Mouse (Mus musculus) heart, adult 11 months (tissue): Measurements from ENCODE around the gene Nebl.
A peak's percentile ranks its signal among the peaks of the same experiment; 100 is the strongest.

Source experiments
- DNase-seq: peaks from one replicate; pipeline ENCODE4 v3.0.0; 2022

Gene Nebl

GRCm38 (mm10) chr2:17730957-17731830 lies at the start of gene Nebl:
TSS of gene Nebl (minus strand) at chr2:17731464.
- peak; percentile 90 for DNase-seq

GRCm38 (mm10) chr2:17770246-17770825 lies 39.1 kb upstream of the Nebl start:
- DNase-seq, result no peak

- DNase-seq, result no peak
Observed at GRCm38 (mm10) chr2:17769242-17769755, 38.0 kb upstream of the Nebl start.

- no peak for DNase-seq
Observed at GRCm38 (mm10) chr2:17756271-17756670, 25.0 kb upstream of the Nebl start.

- peak; percentile 82 for DNase-seq
Observed at GRCm38 (mm10) chr2:17742051-17742763, 10.9 kb upstream of the Nebl start.

GRCm38 (mm10) chr2:17741555-17741954 lies 10.3 kb upstream of the Nebl start:
- peak; percentile 78 for DNase-seq

GRCm38 (mm10) chr2:17740454-17740853 lies 9.2 kb upstream of the Nebl start:
- no peak for DNase-seq

GRCm38 (mm10) chr2:17732210-17732609 lies 946 bp upstream of the Nebl start:
- peak; percentile 27 for DNase-seq

GRCm38 (mm10) chr2:17731831-17732200 lies 552 bp upstream of the Nebl start:
- no peak for DNase-seq

GRCm38 (mm10) chr2:17730648-17730956 lies 662 bp downstream of the Nebl start:
- no peak for DNase-seq

GRCm38 (mm10) chr2:17729770-17730647 lies 1.3 kb downstream of the Nebl start:
- peak; percentile 83 for DNase-seq

- DNase-seq, result peak; percentile 12
Observed at GRCm38 (mm10) chr2:17724405-17724804, 6.9 kb downstream of the Nebl start.

GRCm38 (mm10) chr2:17723268-17724019 lies 7.8 kb downstream of the Nebl start:
- peak; percentile 85 for DNase-seq

GRCm38 (mm10) chr2:17721177-17721715 lies 10.0 kb downstream of the Nebl start:
- DNase-seq, result peak; percentile 40

- peak; percentile 62 for DNase-seq
Observed at GRCm38 (mm10) chr2:17718281-17718680, 13.0 kb downstream of the Nebl start.

- peak; percentile 50 for DNase-seq
Observed at GRCm38 (mm10) chr2:17717200-17717599, 14.1 kb downstream of the Nebl start.

- peak; percentile 24 for DNase-seq
Observed at GRCm38 (mm10) chr2:17715149-17715767, 16.0 kb downstream of the Nebl start.

GRCm38 (mm10) chr2:17714661-17715060 lies 16.6 kb downstream of the Nebl start:
- peak; percentile 25 for DNase-seq

- DNase-seq, result peak; percentile 8
Observed at GRCm38 (mm10) chr2:17714124-17714523, 17.1 kb downstream of the Nebl start.

- DNase-seq, result peak; percentile 85
Observed at GRCm38 (mm10) chr2:17711216-17711615, 20.0 kb downstream of the Nebl start.

GRCm38 (mm10) chr2:17710083-17710482 lies 21.2 kb downstream of the Nebl start:
- no peak for DNase-seq
